Mouse (Mus musculus): Measurements from ENCODE around the gene Nckipsd. TPM values are rescaled to one million over a fixed set of nuclear protein-coding genes. Genes with fewer than 3 reads are reported as not detected.

Nckipsd gene
- total RNA-seq, 4 experiments from 2014 or later = 11.1 to 19.0 (median 17.0) TPM

- peak; percentile 95 for DNase-seq
Measured at GRCm38 (mm10) chr9:108853635-108854240, 45.6 kb downstream of the Nckipsd start.

GRCm38 (mm10) chr9:108854241-108854696 lies 46.1 kb downstream of the Nckipsd start:
- peak; percentile 87 for DNase-seq

GRCm38 (mm10) chr9:108855335-108855734 lies 47.2 kb downstream of the Nckipsd start:
- DNase-seq = no peak

GRCm38 (mm10) chr9:108858792-108859527 lies 50.8 kb downstream of the Nckipsd start:
- DNase-seq = no peak

Small RNAs within 50 kb of the gene (microRNA-seq; reads per million reads assigned to microRNA genes)
- 0 reads per million in 2 experiments for gene Gm23156

Other genes starting within 250 kb of the Nckipsd start
- 10 to 100 TPM; 59.9 to 88.8 (median 73.5) TPM for gene Impdh2, start 248.1 kb upstream of the Nckipsd start, total RNA-seq (2022)
- 10 to 100 TPM; 60.1 to 76.1 (median 70.8) TPM for gene Ndufaf3, start 240.9 kb upstream of the Nckipsd start, total RNA-seq (2022)
- 10 to 100 TPM; 72.5 to 99.3 (median 83.0) TPM for gene Dalrd3, start 238.5 kb upstream of the Nckipsd start, total RNA-seq (2022)
- 100 to 1,000 TPM; 115 to 182 (median 165) TPM for gene Wdr6, start 229.6 kb upstream of the Nckipsd start, total RNA-seq (2022)
- 10 to 100 TPM in 3 of 4 experiments, 1 to 10 TPM in 1; 7.4 to 14.7 (median 11.6) TPM for gene P4htm, start 210.7 kb upstream of the Nckipsd start, total RNA-seq (2022)
- 10 to 100 TPM; 53.4 to 73.7 (median 61.0) TPM for gene Arih2, start 159.0 kb upstream of the Nckipsd start, total RNA-seq (2022)
- gene Slc25a20, start 146.3 kb upstream of the Nckipsd start, total RNA-seq (2022) = 100 to 1,000 TPM in 1 of 4 experiments, 10 to 100 TPM in 3; 71.4 to 108 (median 90.9) TPM
- gene Prkar2a, start 119.1 kb upstream of the Nckipsd start, total RNA-seq (2022) = 10 to 100 TPM; 29.9 to 45.0 (median 33.7) TPM
- 100 to 1,000 TPM in 3 of 4 experiments, 10 to 100 TPM in 1; 93.0 to 156 (median 128) TPM for gene Ip6k2, start 24.6 kb upstream of the Nckipsd start, total RNA-seq (2022)
- gene Celsr3, start 18.0 kb downstream of the Nckipsd start, total RNA-seq (2022) = 1 to 10 TPM; 3.0 to 8.6 (median 7.9) TPM
- gene Slc26a6, start 44.9 kb downstream of the Nckipsd start, total RNA-seq (2022) = 10 to 100 TPM in 3 of 4 experiments, 1 to 10 TPM in 1; 8.4 to 14.4 (median 12.3) TPM
- under 1 TPM in 1 of 4 experiments, not detected in 3; 0.59 TPM for gene Tmem89, start 106.3 kb downstream of the Nckipsd start, total RNA-seq (2022)
- gene Uqcrc1, start 128.3 kb downstream of the Nckipsd start, total RNA-seq (2022) = 100 to 1,000 TPM; 381 to 565 (median 479) TPM
- gene Col7a1, start 145.2 kb downstream of the Nckipsd start, total RNA-seq (2022) = 10 to 100 TPM in 1 of 4 experiments, 1 to 10 TPM in 3; 2.6 to 12.4 (median 6.9) TPM
- 1 to 10 TPM in 1 of 4 experiments, under 1 TPM in 3; 0.31 to 1.0 (median 0.45) TPM for gene Ucn2, start 177.6 kb downstream of the Nckipsd start, total RNA-seq (2022)
- gene Pfkfb4, start 183.4 kb downstream of the Nckipsd start, total RNA-seq (2022) = 10 to 100 TPM in 2 of 4 experiments, 1 to 10 TPM in 2; 6.2 to 21.6 (median 12.0) TPM
- 100 to 1,000 TPM; 126 to 177 (median 159) TPM for gene Shisa5, start 230.2 kb downstream of the Nckipsd start, total RNA-seq (2022)